Mouse (Mus musculus) CH12.LX (cell line): ENCODE measurements at regions not wholly inside any gene's neighbourhood (a gene's known extent, or its start where the extent isn't known, plus 50 kb on each side); places are given as distances from the start of the nearest gene placed in this dataset.

Source experiments
- DNase-seq: peaks from one replicate; pipeline ENCODE4 v3.0.0-alpha.2; 2013; ENCODE audit errors: extremely low read depth
- H3K27ac ChIP-seq: 2 replicates; pipeline ENCODE4 v1.5.1; 2012; ENCODE audit warnings: low read depth, mild to moderate bottlenecking, control low read depth, moderate library complexity; ENCODE audit not compliant: insufficient read depth
- H3K27me3 ChIP-seq: replicated peaks from 2 replicates; pipeline ENCODE3; 2012; ENCODE audit warnings: inconsistent platforms
- H3K36me3 ChIP-seq, 2 experiments: replicated peaks in 1 of 2; 2 replicates each; pipeline versions ENCODE3 to v1.6.1; 2012; ENCODE audit warnings: inconsistent platforms in 1 of 2, low read length in 1 of 2, mild to moderate bottlenecking in 1 of 2, mixed read lengths in 1 of 2, moderate library complexity in 1 of 2; ENCODE audit not compliant: control insufficient read depth in 1 of 2, insufficient read depth in 1 of 2
- H3K4me1 ChIP-seq, 2 experiments: 2 replicates each; pipeline ENCODE4 v1.6.1; 2012; ENCODE audit warnings: inconsistent platforms in 1 of 2, moderate library complexity in 1 of 2; ENCODE audit not compliant: insufficient read depth in 2 of 2, control insufficient read depth in 1 of 2
- H3K4me2 ChIP-seq: 2 replicates; pipeline ENCODE4 v1.6.1; 2012; ENCODE audit warnings: low read depth, mild to moderate bottlenecking, control low read depth; ENCODE audit not compliant: poor library complexity, insufficient read depth, severe bottlenecking
- H3K4me3 ChIP-seq, 3 experiments: fragments of 150-350 bp in 1 of 3; sonication (generic) in 1 of 3; replicated peaks in 1 of 3; 2 replicates each; pipeline versions ENCODE3 to v1.5.1; 2011 to 2012; ENCODE audit warnings: low read depth in 2 of 3, low read length in 2 of 3, mild to moderate bottlenecking in 2 of 3, moderate library complexity in 2 of 3, control low read depth in 1 of 3, improper control_type of control experiment in 1 of 3, inconsistent platforms in 1 of 3, mixed read lengths in 1 of 3; ENCODE audit not compliant: poor library complexity in 1 of 3
- H3K79me2 ChIP-seq: replicated peaks from 2 replicates; pipeline ENCODE4 v1.6.1; 2012; ENCODE audit warnings: mild to moderate bottlenecking, moderate library complexity; ENCODE audit not compliant: control insufficient read depth, poor library complexity, insufficient read depth, severe bottlenecking; ENCODE audit errors: extremely low read depth
- H3K9ac ChIP-seq: 2 replicates; pipeline ENCODE4 v1.6.1; 2012; ENCODE audit warnings: low read depth, mild to moderate bottlenecking, control low read depth, moderate library complexity; ENCODE audit not compliant: insufficient read depth
- H3K9me3 ChIP-seq: replicated peaks from 2 replicates; pipeline ENCODE3; 2012; ENCODE audit warnings: low read length, inconsistent platforms, mixed read lengths
- BHLHE40 ChIP-seq: IDR thresholded peaks from 2 replicates; pipeline ENCODE4 v1.6.1; 2011; ENCODE audit warnings: mild to moderate bottlenecking, low read depth, low read length, improper control_type of control experiment
- CHD2 ChIP-seq: IDR thresholded peaks from 2 replicates; pipeline ENCODE4 v1.6.1; 2011; ENCODE audit warnings: low read length, improper control_type of control experiment
- CTCF ChIP-seq, 2 experiments: IDR thresholded peaks in 1 of 2; conservative IDR thresholded peaks in 1 of 2; 2 replicates each; pipeline ENCODE4 v1.5.1; 2011 to 2012; ENCODE audit warnings: low read depth in 2 of 2, low read length in 2 of 2, improper control_type of control experiment in 1 of 2, inconsistent platforms in 1 of 2, mild to moderate bottlenecking in 1 of 2, moderate library complexity in 1 of 2
- E2F4 ChIP-seq: IDR thresholded peaks from 2 replicates; pipeline ENCODE4 v1.6.1; 2011; ENCODE audit warnings: low read depth, low read length, improper control_type of control experiment; ENCODE audit not compliant: insufficient replicate concordance
- ELF1 ChIP-seq: IDR thresholded peaks from 2 replicates; pipeline ENCODE4 v1.6.1; 2014; ENCODE audit warnings: low read depth, mild to moderate bottlenecking, inconsistent platforms, low read length, improper control_type of control experiment
- EP300 ChIP-seq: IDR thresholded peaks from 2 replicates; pipeline ENCODE4 v1.6.1; 2011; ENCODE audit warnings: low read length, improper control_type of control experiment
- GABPA ChIP-seq: IDR thresholded peaks from 2 replicates; pipeline ENCODE4 v1.6.1; 2012; ENCODE audit warnings: low read depth, low read length, improper control_type of control experiment, inconsistent platforms; ENCODE audit not compliant: insufficient replicate concordance
- HCFC1 ChIP-seq: IDR thresholded peaks from 2 replicates; pipeline ENCODE4 v1.6.1; 2012; ENCODE audit warnings: low read depth, mild to moderate bottlenecking, inconsistent platforms, low read length, improper control_type of control experiment
- JUND ChIP-seq: conservative IDR thresholded peaks from 2 replicates; pipeline ENCODE4 v1.6.1; 2011; ENCODE audit warnings: low read depth, low read length, improper control_type of control experiment
- KAT2A ChIP-seq: IDR thresholded peaks from 2 replicates; pipeline ENCODE4 v1.6.1; 2012; ENCODE audit warnings: low read length, improper control_type of control experiment, inconsistent platforms; ENCODE audit not compliant: insufficient replicate concordance
- MAFK ChIP-seq: IDR thresholded peaks from 2 replicates; pipeline ENCODE4 v1.6.1; 2011; ENCODE audit warnings: low read length, improper control_type of control experiment; ENCODE audit not compliant: insufficient replicate concordance
- MXI1 ChIP-seq: IDR thresholded peaks from 2 replicates; pipeline ENCODE4 v1.6.1; 2011; ENCODE audit warnings: mild to moderate bottlenecking, low read depth, low read length, improper control_type of control experiment
- MYC ChIP-seq: IDR thresholded peaks from 2 replicates; pipeline ENCODE4 v1.6.1; 2011; ENCODE audit warnings: low read depth, mild to moderate bottlenecking, improper control_type of control experiment, low read length
- NELFE ChIP-seq: IDR thresholded peaks from 2 replicates; pipeline ENCODE4 v1.6.1; 2011; ENCODE audit warnings: low read depth, low read length, improper control_type of control experiment
- NRF1 ChIP-seq: IDR thresholded peaks from 2 replicates; pipeline ENCODE4 v1.6.1; 2014; ENCODE audit warnings: low read depth, mild to moderate bottlenecking, inconsistent platforms, low read length, improper control_type of control experiment, moderate library complexity
- POLR2A ChIP-seq: IDR thresholded peaks from 2 replicates; pipeline ENCODE4 v1.6.1; 2011; ENCODE audit warnings: low read depth, mild to moderate bottlenecking, improper control_type of control experiment, low read length
- POLR2AphosphoS2 ChIP-seq: IDR thresholded peaks from 2 replicates; pipeline ENCODE4 v1.6.1; 2011; ENCODE audit warnings: low read depth, low read length, improper control_type of control experiment
- RAD21 ChIP-seq: IDR thresholded peaks from 2 replicates; pipeline ENCODE4 v1.6.1; 2011; ENCODE audit warnings: low read depth, mild to moderate bottlenecking, low read length, improper control_type of control experiment, moderate library complexity
- RCOR1 ChIP-seq: conservative IDR thresholded peaks from 2 replicates; pipeline ENCODE4 v1.6.1; 2012; ENCODE audit warnings: low read depth, mild to moderate bottlenecking, inconsistent platforms, low read length, improper control_type of control experiment
- SIN3A ChIP-seq: IDR thresholded peaks from 2 replicates; pipeline ENCODE4 v1.6.1; 2012; ENCODE audit warnings: low read length, improper control_type of control experiment, inconsistent platforms
- SMC3 ChIP-seq: IDR thresholded peaks from 2 replicates; pipeline ENCODE4 v1.6.1; 2011; ENCODE audit warnings: low read depth, low read length, improper control_type of control experiment
- TCF12 ChIP-seq: IDR thresholded peaks from 2 replicates; pipeline ENCODE4 v1.6.1; 2014; ENCODE audit warnings: low read depth, mild to moderate bottlenecking, inconsistent platforms, low read length, improper control_type of control experiment
- USF2 ChIP-seq: conservative IDR thresholded peaks from 2 replicates; pipeline ENCODE4 v1.6.1; 2011; ENCODE audit warnings: low read depth, low read length, improper control_type of control experiment
- ZMIZ1 ChIP-seq: IDR thresholded peaks from 2 replicates; pipeline ENCODE4 v1.6.1; 2012; ENCODE audit warnings: low read depth, mild to moderate bottlenecking, inconsistent platforms, low read length, improper control_type of control experiment
- ZNF384 ChIP-seq: IDR thresholded peaks from 2 replicates; pipeline ENCODE4 v1.6.1; 2012; ENCODE audit warnings: low read depth, low read length, improper control_type of control experiment, inconsistent platforms
- dilution Hi-C: fragments of 300-500 bp; cut with MboI; formaldehyde crosslinking; loops from 2 replicates; pipeline ENCODE4 v1.14.3; 2020; ENCODE audit warnings: low sequenced_read_pairs; ENCODE audit not compliant: extremely low pct_unique_long_range_greater_than_20kb, extremely low pct_ligation_motif_present
- in situ Hi-C: fragments of 300-500 bp; cut with MboI; formaldehyde crosslinking; loops from 3 replicates; pipeline ENCODE4 v1.14.3; 2019; ENCODE audit warnings: low sequenced_read_pairs, low pct_ligation_motif_present, low pct_unique_long_range_greater_than_20kb, mixed read lengths

DNA sequence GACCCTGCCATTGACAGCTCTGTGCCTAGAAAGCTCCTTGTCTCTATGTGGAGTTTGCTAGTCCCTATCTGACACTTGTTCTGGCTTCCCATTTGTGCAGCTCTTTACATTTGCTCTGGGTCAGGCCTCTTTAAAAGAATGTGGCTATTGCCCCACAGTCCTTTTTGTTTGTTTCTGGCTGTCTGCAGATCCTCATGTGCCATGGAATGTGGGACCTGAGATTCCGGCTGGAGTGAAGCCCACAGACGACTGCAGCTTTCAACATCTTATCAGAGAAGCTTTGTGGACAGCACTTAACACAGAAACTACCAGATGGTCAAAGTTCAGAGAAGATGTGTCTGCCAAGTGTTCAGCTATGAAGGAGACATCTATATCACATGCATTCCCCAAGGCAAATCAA lies 309.7 kb upstream of the Egfl6 start:
- dilution Hi-C loops (no loop called here), in situ Hi-C loops (no loop called here)
- Histone ChIP-seq H3K9me3 (no peaks in the 10 kb centered on the region), H3K4me2 (no peak overlapping the region), H3K27ac (no peak overlapping the region), H3K4me1 (no peaks in the 10 kb centered on the region), H3K9ac (no peak overlapping the region), H3K79me2 (no peaks in the 10 kb centered on the region), H3K36me3 (no peaks in the 10 kb centered on the region), H3K4me3 (no peak overlapping the region), H3K27me3 (no peaks in the 10 kb centered on the region)
- no peak for DNase-seq
- no peak for TF ChIP-seq POLR2A
- no peak for TF ChIP-seq RAD21
- no peak for TF ChIP-seq POLR2AphosphoS2
- TF ChIP-seq ZMIZ1 = no peak
- no peak for TF ChIP-seq ZNF384
- TF ChIP-seq NELFE = no peak

DNA sequence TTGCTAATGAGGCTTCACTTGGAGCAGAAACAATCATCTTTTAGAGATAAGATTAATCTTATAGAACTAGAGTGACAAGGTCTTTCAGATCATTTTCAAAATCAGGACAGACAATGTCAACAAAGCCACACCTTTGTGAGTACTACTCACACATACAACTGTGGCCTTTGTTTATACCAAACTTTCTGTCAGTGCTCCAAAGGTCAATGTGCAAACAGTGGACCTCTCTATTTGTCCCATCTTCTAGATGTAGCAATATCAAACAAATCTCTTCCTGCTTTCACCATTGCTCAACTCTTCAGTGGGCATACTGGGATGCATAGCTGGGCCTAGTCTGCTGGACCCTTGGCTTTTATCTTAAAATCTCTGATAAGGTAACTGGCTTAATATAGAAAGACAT lies 300.9 kb upstream of the Egfl6 start:
- no peak overlapping the region for H3K27ac ChIP-seq
- no peaks in the 10 kb centered on the region for H3K36me3 ChIP-seq
- no peaks in the 10 kb centered on the region for H3K9me3 ChIP-seq

DNA sequence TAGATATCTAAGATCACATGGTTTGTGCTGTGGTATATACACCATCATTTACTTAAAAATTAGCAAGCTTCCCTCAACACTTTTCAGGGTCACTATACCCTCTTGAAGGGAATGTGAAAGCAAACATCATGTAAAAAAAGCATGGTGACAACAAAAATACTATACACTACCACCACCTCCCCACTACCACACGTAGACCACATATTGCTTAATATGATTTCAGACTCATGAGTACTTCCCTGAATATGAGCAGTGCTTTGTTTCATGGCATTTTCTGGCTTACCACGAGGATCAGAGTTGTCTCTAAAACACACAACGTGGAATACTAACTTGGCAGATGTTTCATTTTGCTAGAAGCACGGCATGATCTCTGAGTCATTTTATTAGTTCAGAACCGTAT lies 284.0 kb upstream of the Egfl6 start:
- DNase-seq = no peak
- H3K27me3 ChIP-seq = no peaks in the 10 kb centered on the region
- no peaks in the 10 kb centered on the region for H3K36me3 ChIP-seq
- H3K79me2 ChIP-seq = no peaks in the 10 kb centered on the region
- no peak overlapping the region for H3K27ac ChIP-seq
- H3K9me3 ChIP-seq = no peaks in the 10 kb centered on the region
- no peak overlapping the region for H3K4me3 ChIP-seq
- in situ Hi-C loops (no loop called here), dilution Hi-C loops (no loop called here)
- no peak overlapping the region for H3K4me2 ChIP-seq
- H3K4me1 ChIP-seq = no peaks in the 10 kb centered on the region
- no peak for TF ChIP-seq CTCF (conservative IDR thresholded peaks at IDR 0.05 in 1 of 2, IDR thresholded peaks at IDR 0.05 in 1 of 2; ENCODE audit: low read depth in 2 of 2, low read length in 2 of 2)
- TF ChIP-seq E2F4 = no peak
- TF ChIP-seq JUND = no peak
- TF ChIP-seq KAT2A = no peak
- TF ChIP-seq GABPA = no peak
- no peak for TF ChIP-seq ZMIZ1
- TF ChIP-seq USF2 = no peak
- TF ChIP-seq SIN3A = no peak
- TF ChIP-seq NELFE = no peak
- TF ChIP-seq ZNF384 = no peak
- TF ChIP-seq MYC = no peak
- TF ChIP-seq MXI1 = no peak
- no peak for TF ChIP-seq RAD21
- H3K9ac ChIP-seq = no peak overlapping the region

More for the DNA sequence above, 300.9 kb upstream of the Egfl6 start:
- DNase-seq = no peak
- TF ChIP-seq MXI1 (no peak), ZNF384 (no peak), HCFC1 (no peak), CHD2 (no peak), NRF1 (no peak), MAFK (no peak), POLR2AphosphoS2 (no peak), USF2 (no peak), EP300 (no peak), RCOR1 (no peak), BHLHE40 (no peak), RAD21 (no peak), ELF1 (no peak), SMC3 (no peak), POLR2A (no peak), ZMIZ1 (no peak), SIN3A (no peak), TCF12 (no peak)
- no peaks in the 10 kb centered on the region for H3K4me1 ChIP-seq
- no peak overlapping the region for H3K4me2 ChIP-seq
- no peaks in the 10 kb centered on the region for H3K79me2 ChIP-seq
- no peak overlapping the region for H3K9ac ChIP-seq
- H3K27me3 ChIP-seq = no peaks in the 10 kb centered on the region
- in situ Hi-C loops (no loop called here), dilution Hi-C loops (no loop called here)
- no peak overlapping the region for H3K4me3 ChIP-seq
